Mouse (Mus musculus): ENCODE results near the gene Zyx. TPM values are rescaled to one million over a fixed set of nuclear protein-coding genes. Genes with fewer than 3 reads are reported as not detected.

Zyx gene
- total RNA-seq, 2 experiments from 2014 or later = 104 to 121 TPM

DNA sequence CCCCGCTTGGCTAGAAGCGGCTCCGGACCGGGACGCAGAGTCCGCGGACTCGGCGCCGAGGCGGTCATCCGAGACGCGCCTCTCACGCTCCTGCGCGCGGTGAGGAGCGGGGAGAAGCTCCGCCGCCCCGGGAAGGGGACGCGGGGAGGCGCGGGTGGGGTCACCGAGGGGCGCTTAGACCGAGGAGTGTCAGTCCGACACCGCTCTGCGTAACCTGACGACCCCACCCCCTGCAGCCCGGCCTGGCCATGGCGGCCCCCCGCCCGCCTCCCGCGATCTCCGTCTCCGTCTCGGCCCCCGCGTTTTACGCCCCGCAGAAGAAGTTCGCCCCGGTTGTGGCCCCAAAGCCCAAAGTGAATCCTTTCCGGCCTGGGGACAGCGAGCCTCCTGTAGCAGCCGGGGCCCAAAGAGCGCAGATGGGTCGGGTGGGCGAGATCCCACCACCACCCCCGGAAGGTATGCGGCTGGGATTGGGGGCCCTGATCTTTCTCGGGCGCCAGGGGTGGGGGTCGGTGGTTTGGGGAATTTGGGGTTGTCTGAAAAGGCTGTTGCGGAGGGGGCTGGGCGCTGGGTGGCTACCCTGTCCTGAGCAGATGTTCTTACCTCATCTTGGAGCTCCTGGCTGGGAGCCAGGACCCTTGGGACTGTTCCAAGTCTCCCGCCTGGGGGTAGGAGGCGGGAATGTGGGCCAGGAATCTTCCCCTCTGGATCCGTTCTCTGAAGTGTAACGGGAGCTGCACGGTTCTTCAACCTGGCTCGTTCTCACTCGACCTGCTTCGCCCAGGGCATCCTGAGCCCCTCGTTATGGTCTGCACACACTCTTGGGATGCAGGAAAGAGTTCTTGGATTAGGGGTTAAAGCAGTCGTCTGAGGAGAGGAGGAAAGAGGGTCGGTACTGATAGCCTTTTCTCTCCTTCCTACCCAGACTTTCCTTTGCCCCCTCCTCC, 864 bp downstream of the Zyx start:
- DNase-seq = peak; percentile 90
- intact Hi-C loops (cut with DNase I) = loop anchor here (2.0 kb wide), 1 partner anchor 23 kb away; the partner anchor contains the start of gene Epha1

DNA sequence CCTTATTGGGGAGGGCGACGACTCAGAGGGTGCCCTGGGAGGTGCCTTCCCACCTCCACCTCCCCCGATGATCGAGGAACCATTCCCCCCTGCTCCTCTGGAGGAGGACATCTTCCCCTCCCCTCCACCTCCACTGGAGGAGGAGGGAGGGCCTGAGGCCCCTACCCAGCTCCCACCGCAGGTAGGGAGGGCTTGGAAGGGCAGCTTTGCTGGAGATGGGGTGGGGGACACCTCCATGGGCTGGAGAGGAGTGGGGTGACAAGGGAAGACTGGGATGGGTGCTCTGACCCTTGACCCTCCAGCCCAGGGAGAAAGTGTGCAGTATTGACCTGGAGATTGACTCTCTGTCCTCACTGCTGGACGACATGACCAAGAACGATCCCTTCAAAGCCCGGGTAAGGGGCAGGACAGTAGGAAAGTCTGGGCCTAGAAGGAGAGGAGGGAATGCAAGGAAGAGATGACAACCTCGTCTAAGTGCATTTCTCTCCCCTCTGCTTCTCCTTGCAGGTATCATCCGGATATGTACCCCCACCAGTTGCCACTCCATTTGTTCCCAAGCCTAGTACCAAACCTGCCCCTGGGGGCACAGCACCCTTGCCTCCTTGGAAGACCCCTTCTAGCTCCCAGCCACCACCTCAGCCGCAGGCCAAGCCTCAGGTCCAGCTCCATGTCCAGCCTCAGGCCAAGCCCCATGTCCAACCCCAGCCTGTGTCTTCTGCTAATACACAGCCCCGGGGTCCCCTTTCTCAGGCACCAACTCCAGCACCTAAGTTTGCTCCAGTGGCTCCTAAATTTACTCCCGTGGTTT, 1.7 kb downstream of the Zyx start:
- intact Hi-C loops (cut with DNase I) = loop anchor here (2.0 kb wide), 1 partner anchor 22 kb away; the partner anchor contains the start of gene Epha1

DNA sequence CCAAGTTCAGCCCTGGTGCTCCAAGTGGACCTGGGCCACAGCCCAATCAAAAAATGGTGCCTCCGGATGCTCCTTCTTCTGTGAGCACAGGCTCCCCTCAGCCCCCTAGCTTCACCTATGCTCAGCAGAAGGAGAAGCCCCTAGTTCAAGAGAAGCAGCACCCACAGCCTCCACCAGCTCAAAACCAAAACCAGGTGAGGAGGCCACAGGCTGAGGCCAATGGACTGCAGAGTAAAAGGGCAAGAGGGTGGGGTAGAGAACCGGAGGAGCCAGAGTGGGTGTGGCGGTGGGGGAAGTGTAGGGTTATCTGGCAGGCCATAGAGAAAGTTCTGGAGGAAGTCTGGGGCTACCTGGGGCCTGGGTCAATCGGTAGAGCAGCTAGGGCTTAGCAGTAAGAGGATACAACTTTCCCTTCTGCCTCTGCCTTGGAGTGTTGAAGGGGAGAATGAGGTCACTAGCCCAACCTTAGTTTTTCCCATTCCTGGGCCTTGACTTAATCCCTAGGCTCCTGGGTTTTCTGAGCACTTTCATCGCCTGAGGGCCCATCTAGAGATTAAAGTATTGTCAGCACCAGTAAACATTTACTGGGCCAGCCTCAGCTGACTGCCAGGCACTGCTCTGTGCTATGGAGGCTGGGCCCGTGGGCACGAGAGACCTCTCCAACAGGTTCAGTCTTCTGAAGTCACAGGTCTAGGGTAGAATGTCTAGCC, 2.5 kb downstream of the Zyx start:
- intact Hi-C loops (cut with DNase I) = loop anchor here (2.0 kb wide), 1 partner anchor 21 kb away; the partner anchor contains the start of gene Epha1
- DNase-seq = peak; percentile 36 to 38

More for the DNA sequence above, 1.7 kb downstream of the Zyx start:
- peak; percentile 13 to 15 for DNase-seq

DNA sequence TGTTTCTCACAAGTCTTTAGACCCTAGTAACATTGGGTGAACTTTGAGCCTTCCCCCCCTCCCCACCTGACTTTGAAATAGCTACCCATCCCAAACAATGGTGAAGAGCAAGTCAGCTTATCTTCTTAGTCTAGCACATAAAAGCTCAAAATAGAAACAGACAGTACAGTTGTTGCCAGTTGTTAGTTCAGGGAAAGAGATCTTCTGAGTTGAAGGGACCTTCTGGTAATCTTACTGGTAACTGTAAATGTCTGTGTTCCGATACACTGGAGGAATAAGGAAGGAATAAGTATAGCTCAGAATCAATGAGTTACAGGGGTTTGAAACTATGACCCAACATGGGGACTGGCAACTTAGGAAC, 3.0 kb downstream of the Zyx start:
- DNase-seq = no peak
- intact Hi-C loops (cut with DNase I) = no loop called here

DNA sequence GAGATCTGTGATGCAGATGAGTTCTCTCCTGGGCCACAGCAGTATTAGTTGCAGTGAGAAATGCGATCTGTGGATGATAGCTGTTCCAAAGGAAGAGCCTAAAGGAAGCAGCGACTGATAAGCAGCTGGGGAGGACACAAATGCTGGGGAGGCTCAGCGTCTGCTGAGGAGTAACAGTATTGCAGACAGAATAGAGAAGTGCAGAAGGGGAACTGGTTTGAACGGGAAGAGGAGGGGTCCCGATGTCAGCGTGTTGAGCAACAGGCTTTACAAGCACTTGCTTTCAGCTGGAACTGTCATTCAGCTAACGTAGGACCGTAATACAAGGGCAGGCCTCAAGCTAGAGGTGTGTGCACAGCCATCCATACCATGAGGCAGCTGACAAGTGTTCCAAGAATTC, 3.8 kb downstream of the Zyx start:
- intact Hi-C loops (cut with DNase I) = no loop called here
- DNase-seq = peak in 1 of 2 experiments; percentile 23

DNA sequence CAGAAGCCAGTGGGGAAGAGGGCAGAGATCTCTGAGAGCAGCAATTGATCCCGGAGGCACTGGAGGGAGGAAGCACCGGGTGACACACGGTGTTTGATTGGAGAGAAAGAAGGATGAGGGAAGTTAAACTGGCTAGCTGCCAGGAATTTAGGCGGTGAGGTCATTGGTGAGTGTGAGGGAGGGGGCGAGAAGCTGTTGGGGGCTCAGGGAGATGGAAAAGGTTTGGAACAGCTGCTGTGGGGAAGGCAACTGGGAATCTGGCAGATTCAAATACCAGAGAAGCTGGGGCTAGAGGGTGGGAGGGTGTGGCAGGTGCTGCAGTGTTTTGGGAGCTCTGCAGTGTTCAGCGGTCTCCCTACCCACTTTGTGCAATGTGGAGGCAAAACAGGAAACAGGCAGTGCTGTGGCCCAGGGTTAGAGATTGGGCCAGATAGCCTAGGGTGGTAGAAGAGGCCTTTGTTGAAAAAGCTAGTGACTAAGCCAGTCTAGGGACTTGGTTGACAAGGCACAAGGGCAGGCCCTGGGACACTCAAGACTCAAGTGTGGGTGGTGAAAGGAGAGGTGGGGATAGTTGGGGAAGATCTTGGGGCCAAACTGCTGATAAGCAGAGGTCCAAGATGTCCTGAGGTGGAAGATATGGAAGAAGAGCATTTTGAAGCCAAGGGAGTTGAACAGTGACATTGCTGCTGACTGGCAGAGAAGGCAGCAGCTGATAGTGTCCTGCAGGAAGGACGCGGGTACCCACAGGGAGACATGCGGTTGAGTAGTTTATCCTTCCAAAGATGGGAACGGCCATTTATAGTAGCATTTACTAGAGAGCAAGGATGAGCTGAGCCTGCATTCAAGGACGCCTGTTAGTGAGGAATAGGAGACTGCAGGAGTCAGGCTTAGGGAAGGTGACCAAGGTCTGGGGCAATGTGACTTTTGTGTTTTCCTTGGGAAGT, 4.9 kb downstream of the Zyx start:
- peak; percentile 74 for DNase-seq
- intact Hi-C loops (cut with DNase I) = no loop called here

DNA sequence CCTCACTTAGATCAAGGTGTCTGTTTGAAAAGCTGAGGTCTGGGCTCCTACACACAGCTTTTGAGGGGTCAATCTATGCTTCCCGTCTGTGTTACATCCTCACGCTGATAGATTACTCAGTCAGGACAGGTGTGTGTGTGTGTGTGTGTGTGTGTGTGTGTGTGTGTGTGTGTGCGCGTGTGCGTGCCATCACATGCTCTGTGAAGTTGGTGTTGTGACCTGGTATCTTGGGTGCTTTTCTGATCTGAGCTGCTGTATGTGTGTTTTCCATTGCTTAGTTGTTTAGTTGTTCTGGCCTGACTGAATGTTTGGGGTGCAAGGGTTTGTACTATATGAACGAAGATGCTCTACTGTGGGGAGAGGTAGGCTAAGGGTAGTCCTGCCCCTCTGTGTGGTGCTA, 5.9 kb downstream of the Zyx start:
- intact Hi-C loops (cut with DNase I) = no loop called here
- DNase-seq = no peak

DNA sequence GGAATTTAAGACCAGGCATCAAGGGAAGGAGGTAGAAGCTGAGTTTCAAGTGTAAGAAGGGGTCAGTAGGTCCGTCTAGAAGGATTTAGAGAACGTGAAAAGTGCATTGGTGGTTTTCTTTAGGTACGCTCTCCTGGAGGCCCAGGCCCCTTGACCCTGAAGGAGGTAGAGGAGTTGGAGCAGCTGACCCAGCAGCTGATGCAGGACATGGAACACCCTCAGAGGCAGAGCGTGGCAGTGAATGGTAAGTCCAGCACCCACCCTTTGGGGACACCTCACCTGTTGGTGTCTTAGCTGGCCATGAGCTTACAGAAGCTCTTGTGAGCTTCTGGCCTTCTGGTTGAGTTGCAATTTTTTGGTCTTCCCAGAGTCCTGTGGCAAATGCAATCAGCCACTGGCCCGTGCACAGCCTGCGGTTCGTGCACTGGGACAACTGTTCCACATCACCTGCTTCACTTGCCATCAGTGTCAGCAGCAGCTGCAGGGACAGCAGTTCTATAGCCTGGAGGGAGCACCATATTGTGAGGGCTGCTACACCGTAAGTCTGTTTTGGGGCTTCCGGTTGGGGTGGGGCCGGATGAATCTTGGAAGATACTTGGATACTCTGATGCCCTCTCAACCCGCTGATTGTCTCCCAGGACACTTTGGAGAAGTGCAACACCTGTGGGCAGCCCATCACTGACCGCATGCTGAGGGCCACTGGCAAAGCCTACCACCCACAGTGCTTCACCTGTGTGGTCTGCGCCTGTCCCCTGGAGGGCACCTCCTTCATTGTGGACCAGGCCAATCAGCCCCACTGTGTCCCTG, 6.6 kb downstream of the Zyx start:
- no peak for DNase-seq
- intact Hi-C loops (cut with DNase I) = no loop called here

DNA sequence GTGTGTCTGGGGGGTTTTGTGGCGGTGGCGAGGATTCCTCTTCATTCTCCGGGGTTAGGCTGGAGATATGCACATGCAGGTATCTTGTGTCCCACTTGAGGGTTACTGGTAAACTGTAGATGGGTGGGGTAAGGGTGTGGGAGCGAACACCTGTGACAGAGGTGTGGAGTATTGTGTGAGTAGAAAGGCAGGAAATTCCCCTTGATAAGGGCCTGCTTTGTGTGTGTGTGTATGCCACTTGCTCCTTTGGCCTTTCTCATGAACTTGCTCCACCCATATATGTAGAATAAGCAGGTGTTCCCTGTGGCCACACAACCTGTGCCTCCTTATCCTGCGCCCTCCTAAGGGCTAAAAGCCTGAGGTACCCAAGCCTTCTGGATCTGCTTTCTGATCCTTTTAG, 7.5 kb downstream of the Zyx start:
- DNase-seq = no peak
- intact Hi-C loops (cut with DNase I) = no loop called here

DNA sequence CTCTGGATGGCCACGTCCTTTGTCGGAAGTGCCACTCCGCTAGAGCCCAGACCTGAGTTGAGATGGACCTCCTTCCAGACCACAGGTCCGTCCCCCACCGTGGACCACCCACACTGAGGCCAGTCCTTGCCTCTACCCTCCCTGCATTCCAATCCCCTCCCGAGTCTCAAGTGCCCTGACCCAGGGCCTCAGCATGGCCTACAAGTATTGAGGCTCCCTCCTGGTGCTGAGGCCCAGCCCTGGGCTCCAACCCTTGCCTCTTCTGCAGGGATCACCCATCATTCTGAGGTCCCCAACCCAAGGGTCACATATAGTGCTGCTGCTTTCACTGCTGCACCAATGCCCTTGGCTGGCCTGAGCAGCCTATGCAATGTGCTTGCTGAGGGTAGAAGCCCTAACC, 8.5 kb downstream of the Zyx start:
- no peak for DNase-seq
- intact Hi-C loops (cut with DNase I) = no loop called here

DNA sequence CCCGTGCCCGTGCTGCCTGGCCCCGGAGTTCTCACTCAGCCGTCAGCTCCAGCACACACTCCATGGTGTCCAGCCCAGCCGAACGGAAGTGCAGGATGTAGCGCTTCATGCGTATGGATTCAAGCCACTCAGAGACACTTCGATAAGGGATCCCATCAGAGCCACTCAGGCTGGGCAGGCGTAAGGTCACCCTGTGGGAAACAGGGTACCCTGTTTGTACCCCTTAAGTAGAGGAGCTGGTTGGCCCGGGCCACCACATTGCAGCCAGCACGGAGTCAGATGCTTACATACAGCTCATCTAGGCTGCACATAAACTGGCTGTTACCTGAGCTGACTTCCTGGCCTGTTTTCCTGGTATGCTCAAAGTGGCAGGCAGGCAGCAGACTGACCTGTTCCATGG, 9.5 kb downstream of the Zyx start:
- intact Hi-C loops (cut with DNase I) = no loop called here
- DNase-seq = no peak

DNA sequence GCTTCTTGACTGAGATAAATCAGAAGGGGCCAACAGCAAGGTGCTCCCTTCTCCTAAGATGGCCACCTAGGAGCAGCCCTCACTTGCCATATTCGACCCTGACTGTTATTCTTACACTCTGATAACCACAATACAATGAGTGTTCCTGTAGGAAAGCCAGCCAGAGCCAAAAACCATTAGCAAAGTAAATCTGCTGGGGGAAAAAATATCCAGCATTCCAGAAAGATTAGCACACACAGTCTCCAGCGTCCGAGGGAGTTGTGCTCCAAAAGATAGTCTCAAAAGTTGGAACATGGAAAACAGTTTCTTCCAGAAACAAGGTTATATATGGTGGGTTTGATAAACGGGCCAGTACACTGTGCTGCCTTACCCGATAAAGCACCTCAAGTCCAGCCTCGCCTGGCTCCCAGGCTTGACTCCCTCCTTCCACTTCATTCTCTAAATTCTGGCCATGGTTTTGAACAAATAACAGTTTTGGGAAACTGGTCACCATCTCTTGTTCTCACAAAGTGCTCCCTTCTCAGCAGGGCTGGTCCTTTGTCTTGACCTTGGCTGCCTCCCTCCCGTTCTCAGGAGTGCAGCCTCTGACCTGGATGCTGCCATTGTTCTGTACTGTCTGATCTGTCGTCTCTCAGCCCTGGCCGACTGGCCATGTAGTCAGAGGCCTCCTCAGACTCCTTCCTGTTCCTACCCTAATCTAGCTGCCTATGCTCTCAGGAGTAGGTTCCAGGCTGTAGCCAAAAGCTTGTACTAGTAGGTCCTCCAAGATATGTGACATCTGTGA, 10.1 kb downstream of the Zyx start:
- no peak for DNase-seq
- intact Hi-C loops (cut with DNase I) = no loop called here

DNA sequence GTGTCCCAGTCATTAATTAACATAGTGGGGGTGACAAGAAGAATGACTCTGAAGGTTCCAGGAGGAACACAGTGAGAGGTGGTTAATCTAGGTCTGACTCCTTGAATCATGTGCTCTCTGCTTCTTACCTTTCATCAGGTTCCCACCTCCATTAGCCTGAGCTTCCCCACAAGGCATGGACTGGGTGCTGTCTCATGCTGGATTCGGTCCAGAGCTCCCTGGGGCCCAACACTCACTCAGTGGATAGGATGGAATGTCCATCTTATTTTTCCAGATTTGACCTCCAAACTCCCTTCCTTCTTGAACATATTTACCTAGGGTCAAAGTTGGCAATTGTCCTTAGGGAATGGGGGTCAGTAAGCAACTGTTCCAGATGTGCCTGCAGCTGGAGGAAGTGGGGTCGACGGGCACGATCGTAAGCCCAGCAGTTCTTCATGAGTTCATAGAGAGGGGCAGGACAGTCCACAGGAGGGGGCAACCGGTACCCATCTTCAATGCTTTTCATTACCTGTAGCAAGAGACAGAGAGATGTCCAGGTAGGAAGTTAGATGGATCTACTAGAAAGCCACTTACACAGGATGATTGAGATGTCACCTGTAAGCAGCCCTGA, 10.9 kb downstream of the Zyx start:
- intact Hi-C loops (cut with DNase I) = no loop called here
- no peak for DNase-seq

DNA sequence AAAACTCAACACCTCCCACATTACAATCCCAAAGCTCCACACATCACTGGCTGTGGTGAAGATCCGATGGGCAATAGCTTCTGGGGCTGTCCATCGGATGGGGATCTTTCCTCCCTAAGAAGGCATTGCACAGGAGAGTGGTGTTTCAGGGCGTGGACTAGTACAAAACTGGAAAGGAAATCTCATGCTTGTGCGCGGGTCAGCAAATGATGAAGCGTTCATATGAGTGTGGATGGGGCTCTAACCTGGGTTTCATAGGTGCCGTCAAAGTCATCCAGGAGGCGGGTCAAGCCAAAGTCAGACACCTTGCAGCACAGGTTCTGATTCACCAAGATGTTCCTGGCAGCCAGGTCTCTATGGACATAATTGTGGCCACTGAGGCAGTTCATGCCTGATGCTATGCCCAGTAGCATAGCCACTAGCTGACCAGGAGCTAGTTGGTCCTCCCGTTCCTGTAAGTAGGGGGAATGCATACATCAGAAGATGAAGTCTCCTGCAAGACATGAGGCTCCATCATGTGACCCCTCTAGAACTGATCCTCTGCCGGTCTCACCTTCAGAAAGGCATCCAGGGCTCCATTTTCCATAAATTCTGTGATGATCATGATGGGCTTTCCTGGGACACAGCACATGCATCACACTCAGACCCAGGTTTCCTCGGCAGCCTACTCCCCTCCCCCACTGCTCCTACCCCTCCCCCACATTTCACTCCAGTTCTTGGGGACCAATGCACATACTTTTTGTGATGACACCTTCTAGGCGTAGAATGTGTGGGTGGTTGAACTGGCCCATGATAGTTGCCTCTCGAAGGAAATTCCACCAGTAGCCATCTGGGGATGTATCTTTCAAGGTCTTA, 11.8 kb downstream of the Zyx start:
- intact Hi-C loops (cut with DNase I) = no loop called here
- no peak for DNase-seq

DNA sequence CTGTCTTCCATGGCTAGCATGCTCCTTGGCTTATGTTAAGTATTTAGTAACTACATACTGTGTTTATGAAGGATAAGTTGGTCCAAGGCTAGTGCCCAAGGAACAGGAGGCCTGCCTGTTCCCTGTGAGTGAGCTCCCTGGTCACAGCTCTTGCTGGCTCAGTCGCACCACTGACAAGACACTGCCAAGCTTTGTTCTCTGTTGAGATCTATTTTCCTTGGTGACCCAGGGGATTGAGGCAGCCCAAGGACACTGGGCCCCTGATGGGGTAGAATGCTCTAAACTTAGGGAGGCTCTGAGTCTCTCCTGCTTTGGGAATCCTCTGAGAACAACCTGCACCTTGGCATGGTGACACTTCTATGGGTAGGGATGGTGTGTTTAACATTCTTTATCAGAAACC, 12.6 kb downstream of the Zyx start:
- intact Hi-C loops (cut with DNase I) = no loop called here
- DNase-seq = no peak

DNA sequence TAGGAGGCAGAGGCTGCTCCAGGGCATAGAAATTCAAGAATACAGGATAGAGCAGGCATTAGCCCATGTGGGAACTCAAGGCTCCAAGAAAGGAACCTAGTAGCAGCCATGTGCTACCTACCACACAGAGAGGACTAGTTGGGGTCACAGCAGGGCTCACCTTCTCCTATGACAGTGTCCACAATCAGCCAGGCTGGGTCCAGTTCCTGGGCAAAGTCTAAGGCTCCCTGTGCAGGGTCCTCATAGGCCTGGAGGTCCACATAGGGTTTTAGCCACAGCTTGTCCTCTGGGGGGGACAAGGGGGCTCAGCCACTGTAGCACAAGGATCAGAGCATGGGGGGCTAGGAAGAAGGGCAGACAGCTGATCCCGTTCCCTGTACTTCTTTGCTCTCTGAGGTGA, 13.1 kb downstream of the Zyx start:
- intact Hi-C loops (cut with DNase I) = no loop called here
- DNase-seq = no peak

DNA sequence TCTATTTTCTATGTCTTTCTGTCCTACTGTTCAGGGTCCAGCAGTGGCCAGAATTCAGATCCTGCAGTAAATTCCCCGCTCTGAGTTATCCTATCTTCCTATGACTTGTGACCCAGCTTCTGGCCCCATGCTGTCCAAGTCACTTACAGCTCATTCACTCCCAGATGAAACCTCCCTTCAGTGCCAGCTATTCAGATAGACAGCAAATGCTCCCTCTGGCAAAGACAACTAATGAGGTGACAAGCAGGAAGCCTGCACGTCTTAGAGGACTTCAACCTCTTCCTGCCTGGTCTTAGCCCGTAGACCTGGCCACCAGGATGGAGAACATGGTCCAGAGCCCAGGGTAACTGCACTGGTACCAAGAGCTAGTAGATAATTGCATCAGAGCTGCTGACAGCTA, 13.5 kb downstream of the Zyx start:
- intact Hi-C loops (cut with DNase I) = no loop called here
- no peak for DNase-seq

Measured in heart, postnatal 10 days (tissue).